Mouse (Mus musculus): ENCODE data around the gene Spen.

Spen gene

DNA sequence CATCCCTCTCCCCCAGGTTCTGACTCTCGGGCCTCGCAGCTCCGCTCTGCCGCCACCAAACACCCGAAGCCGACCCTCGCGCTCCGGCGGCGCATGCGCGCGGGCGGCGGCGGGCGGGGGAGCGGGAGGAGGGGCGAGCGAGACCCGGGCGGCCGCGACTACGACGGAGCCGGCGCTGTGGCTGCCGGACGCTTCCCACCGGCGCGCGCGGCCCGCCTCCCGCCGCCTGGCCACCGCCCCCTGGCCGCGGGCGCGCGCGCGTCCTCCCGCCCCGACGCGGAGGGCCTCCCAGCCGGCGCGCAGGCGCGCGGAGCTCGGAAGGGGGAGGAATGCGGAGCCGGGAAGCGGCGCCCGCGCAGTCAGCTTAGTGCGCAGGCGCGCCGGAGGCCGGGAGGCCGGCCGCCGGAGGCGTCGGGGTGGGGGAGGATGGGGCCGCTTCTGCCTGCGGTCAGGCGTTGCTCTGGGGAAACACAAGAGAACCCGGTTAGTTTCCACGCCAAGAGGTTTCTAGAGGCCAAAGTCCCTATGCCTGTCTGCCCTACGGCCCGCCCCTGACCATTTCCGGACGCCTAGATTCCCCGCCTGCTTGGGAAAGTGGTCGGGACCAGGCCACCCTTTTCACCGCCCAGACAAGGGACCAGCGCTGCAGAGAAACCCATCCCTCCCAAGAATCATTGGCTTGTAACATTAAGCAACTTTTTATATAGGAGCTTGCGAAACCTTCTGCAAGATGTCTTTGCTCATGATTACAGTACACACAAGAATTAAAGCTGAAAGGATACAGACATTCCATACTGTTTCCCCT, at the start of gene Spen:
Spen (minus strand) TSS at position 190 of the 805 bp plus-strand sequence.
- in situ Hi-C loops (cut with MboI): no loop called here

- in situ Hi-C loops (cut with MboI): no loop called here
Observed at GRCm38 (mm10) chr4:141583919-141584318, 45.5 kb upstream of the Spen start.

- in situ Hi-C loops (cut with MboI): no loop called here
Observed at GRCm38 (mm10) chr4:141581051-141581450, 42.7 kb upstream of the Spen start.

DNA sequence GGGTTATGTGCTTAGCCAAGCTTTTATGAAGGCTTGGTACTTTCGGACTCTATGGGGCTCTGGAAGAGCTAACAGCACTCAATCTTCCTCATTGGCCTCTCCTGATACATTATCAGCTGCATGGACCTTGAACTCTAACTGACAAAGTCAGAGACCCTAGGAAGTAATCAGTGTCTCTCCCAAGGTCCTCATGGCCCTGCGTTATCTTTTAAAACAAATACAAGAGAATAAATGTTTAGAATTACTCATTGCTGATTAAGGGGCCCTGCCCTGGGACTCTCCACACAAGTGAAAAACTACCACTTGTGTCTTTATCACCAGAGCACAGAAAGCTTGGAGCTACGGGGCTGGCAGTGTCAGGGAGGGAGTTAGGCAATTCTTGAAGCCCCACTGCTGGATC, 40.4 kb upstream of the Spen start:
- in situ Hi-C loops (cut with MboI): no loop called here

DNA sequence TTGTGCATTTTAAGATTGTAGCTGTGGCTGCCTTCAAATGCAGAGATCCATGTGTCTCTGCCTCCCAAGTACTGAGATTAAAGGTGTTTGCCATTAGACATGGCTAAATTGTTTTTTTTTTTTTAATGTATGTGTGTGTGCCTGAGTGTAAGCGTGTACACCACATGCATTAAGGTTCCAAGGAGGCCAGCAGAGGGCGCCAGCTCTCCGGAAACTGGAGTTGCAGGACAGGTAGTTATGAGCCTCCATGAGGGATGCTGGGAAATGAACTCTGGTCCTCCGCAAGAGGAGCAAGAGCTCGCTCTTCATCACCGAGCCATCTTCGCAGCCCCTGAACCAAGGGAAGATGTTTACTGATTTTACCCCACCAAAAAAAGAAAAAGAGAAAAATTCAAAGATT, 38.5 kb upstream of the Spen start:
- in situ Hi-C loops (cut with MboI): no loop called here

DNA sequence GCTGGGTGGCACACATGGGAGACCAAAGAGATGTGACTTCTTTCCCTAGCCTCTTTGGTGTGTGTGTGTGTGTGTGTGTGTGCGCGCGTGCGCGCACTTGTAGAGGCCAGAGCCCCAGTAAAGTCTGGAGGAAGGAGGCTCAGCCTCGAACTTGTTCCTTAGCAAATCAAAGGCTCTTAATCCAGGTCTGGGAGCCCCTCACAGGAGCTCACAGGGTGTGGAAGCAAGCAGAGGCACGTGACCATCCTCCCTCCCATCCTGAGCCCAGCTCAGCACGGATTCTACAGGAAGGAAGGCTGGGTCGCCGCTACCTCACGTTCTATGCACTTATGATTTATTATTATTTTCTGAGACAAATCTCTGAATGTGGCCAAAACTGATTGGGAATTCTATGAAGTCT, 38.0 kb upstream of the Spen start:
- in situ Hi-C loops (cut with MboI): no loop called here

DNA sequence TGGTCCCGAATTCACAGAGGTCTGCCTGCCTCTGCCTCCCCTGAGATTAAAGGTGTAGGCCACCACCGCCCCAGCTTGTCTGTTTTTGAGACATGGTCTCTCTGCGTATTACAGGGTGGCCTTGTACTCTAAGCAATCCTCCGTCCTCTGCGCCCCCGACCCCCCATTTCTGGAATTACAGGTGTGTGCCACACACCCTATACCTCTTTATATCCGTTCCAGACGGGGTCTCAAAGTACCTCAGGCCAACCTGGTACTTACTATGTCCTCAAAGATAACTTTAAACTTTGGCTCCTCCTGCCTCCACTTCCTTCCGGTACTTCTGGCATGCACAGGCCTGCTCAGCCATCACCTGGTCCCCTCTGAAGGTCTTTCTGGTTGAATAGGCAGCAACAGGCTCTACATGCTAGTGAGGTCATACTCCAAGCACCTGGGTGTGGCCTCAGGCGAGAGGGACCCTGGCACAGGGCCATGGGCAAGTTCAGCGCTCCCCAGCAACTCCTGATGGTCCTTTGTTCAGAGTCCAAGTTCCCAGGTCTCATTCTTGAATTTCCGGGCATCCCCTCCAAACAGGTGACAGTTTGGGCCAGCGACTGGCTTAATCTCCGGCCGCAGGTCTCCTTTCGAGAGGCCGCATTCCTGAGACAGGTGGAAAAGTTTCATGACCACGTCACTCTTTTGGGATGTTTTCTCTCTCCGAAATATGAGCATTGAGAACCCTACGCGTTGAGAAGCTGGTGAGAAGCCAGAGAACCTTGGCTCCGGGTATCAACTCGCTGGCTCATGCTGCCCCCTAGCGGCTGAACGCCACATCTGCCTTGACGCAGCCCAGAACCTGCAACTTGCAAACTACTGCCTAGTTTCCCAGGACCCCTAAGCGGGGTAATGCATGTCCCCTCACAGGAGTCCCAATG, 36.6 kb upstream of the Spen start:
- in situ Hi-C loops (cut with MboI): no loop called here

DNA sequence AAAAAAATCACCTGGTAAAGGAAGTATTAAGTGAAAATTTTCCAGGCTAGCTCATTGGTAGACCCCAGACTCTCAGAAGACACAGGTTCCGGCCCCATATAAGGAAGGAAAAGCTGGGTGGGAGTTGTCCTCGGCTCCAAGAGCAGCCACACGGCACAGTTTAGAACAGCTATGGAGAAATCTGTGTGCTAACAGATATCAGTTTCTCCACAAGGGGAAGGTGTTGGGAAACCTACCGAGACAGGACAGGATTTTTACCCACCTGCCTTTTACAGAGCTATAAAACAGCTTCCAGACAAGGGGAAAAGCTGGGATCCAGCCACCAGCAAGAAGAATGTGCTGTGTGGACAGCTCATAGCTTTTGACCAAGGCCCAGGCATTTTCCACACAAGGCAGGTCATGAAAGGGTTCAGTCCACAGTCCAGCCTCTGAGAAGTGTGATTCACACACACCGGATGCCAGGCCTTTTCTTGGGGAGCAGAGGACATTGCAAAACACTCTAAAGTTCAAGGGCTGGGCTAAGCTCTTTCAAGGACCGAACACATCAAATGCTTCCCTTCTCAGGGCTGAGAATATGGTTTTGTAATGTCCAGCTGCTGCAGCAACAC, 35.1 kb upstream of the Spen start:
- in situ Hi-C loops (cut with MboI): no loop called here

DNA sequence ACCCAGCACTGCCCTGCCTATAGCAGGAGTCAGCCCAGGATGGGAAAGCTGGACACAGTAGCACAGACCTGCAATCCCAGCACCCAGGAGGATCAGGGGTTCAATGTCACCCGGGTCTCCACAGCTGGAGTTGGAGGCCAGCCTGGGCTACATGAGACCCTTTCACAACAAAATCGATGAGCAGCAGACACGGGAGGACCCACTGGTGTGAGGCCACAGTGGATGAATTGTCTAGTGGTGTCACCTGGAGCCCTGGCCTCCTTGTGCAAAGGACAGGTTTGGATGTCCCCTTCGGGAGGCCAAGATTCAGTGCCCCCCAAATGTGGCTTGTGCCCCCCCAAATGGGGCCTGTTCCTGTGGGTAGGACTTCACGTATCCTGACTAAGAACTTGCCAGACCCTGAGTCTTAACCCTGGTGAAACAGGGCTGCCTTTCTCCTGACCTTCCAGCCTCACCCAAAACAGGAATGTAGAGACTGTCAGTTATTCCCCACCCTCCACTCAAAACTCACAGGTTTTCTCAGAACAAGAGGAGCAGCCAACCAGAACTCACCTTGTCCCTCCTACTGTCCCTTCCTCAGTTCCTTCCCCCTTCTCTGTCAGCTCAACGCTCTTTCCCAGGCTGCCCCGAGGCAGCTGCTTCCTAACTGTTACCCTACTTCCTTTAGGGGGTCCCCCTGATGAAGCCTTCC, 34.4 kb upstream of the Spen start:
- in situ Hi-C loops (cut with MboI): no loop called here

DNA sequence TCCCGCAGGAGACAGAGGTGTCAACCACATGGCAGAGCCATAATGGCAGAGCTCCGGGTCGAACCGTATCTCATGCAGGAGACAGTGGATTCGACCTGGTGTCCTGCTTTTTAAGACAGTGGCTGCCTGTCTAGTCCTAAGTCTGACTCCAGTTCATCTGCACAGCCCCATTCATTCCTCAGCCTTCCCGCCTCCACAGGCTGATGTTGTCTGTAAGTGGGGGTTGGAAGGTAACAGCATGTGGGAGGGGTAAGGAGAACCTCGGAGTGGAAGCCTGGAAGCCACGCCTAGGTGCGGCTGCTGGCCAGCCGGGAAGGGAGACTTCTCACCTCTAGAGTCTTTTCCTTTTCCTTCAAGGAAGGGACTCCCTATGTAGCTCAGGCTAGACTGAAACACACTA, 33.5 kb upstream of the Spen start:
- in situ Hi-C loops (cut with MboI): no loop called here

- in situ Hi-C loops (cut with MboI): no loop called here
Observed at GRCm38 (mm10) chr4:141571337-141571739, 32.9 kb upstream of the Spen start.

DNA sequence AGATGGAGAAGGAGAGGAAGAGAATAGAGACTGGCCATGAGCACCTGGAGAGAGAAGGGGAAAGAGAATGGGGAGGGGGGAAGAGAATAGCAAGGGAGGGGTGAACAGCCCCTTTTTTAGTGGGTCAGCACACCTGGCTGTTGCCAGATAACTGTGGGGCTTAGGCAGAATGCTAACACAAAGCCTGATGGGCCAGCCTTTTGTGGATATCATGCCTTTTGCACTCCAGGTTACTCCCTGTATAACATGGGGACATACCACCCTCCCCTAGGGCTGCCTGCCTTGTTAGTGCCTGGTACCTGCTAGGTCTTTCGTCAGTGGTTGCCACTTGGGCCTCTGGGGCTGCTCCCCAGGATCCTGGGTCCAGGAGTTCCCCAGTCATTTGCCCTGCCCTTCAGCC, 32.4 kb upstream of the Spen start:
- in situ Hi-C loops (cut with MboI): no loop called here

- in situ Hi-C loops (cut with MboI): no loop called here
Observed at GRCm38 (mm10) chr4:141570004-141570403, 31.6 kb upstream of the Spen start.

GRCm38 (mm10) chr4:141568966-141569365, 30.6 kb upstream of the Spen start:
- in situ Hi-C loops (cut with MboI): loop anchor here (10.0 kb wide), 1 partner anchor 134 kb away; the partner anchor contains the start of gene Srarp

GRCm38 (mm10) chr4:141567174-141567573, 28.8 kb upstream of the Spen start:
- in situ Hi-C loops (cut with MboI): loop anchor here (10.0 kb wide), 1 partner anchor 132 kb away; the partner anchor contains the start of gene Srarp

DNA sequence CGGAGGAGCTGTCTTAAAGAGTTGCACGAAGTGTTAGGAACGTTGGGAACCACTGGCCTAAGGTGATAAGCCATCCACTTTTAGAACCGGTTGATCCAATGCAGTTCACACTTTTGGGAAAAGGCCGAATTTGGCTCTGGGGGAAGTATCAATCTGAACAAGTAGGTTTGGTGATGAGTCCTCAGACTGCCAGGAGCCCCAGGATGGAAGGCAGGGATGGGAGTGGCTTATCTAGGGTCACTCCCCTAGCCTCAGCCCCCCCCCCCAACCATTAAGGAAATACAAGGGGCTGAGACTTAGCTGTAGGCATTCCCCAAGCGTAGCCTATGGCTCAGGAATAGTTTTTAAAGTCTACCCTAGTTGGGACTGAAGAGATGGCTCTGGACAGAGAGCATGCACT, 27.8 kb upstream of the Spen start:
- in situ Hi-C loops (cut with MboI): loop anchor here (10.0 kb wide), 1 partner anchor 131 kb away; the partner anchor contains the start of gene Srarp

- in situ Hi-C loops (cut with MboI): loop anchor here (10.0 kb wide), 1 partner anchor 131 kb away; the partner anchor contains the start of gene Srarp
Observed at GRCm38 (mm10) chr4:141565325-141565724, 26.9 kb upstream of the Spen start.

DNA sequence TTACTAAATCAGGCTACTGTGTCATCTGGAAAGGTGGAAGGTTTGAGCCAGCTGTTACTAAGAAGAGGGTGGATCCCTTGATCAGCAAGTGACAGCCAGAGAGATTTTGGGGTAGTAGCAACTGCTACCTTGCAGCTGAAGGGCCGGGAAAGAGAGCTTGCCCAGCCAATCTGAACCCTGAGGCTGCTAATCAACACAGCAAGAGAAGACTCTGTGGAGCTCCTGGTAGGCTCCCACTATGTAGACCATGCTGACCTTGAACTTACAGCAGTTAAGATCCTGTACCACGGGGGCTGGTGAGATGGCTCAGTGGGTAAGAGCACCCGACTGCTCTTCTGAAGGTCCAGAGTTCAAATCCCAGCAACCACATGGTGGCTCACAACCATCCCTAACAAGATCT, 26.3 kb upstream of the Spen start:
- in situ Hi-C loops (cut with MboI): loop anchor here (10.0 kb wide), 1 partner anchor 130 kb away; the partner anchor contains the start of gene Srarp

GRCm38 (mm10) chr4:141564209-141564608, 25.8 kb upstream of the Spen start:
- in situ Hi-C loops (cut with MboI): loop anchor here (10.0 kb wide), 1 partner anchor 129 kb away; the partner anchor contains the start of gene Srarp

DNA sequence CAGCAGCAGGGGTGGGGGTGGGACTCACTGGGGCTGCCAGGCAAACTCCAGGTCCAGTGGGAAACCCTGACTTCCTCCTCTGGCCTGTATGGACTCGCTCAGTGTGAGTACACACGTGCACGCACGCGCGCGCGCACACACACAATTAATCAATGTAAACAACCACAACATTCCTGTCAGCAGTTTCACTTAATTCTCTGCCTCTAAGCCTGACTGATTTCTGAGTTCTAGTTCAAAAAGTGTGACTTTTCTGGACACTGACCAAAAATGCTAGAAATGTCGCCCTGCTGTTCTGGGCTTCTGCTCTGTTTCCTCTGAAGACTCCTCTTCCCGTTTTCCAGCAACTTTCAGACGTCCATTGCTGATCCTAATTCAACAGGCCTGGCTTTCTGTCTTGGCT, 23.9 kb upstream of the Spen start:
- in situ Hi-C loops (cut with MboI): loop anchor here (10.0 kb wide), 1 partner anchor 127 kb away; the partner anchor contains the start of gene Srarp

DNA sequence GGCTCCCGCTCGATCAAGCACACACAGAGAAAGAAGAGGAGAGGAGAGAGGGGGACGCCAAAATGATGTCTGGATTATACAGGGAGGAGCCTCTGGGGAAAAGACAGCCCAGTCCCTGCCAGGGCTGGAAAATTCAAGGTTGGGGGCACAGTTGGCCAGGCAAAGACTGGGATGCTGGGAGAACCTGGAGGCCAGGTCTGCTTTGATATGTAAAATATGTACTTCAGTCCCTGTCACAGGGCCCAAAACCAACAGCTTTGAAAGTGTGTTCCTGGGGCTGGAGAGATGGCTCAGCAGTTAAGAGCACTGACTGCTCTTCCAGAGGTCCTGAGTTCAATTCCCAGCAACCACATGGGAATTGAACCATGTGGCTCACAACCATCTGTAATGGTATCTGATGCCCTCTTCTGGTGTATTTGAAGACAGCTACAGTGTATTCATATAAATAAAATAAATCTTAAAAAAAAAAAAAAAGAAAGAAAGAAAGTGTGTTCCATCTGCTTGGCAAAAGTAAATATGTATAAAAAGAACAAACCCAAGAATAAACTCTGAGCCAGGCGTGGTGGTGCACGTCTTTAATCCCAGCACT, 23.0 kb upstream of the Spen start:
- in situ Hi-C loops (cut with MboI): loop anchor here (10.0 kb wide), 1 partner anchor 127 kb away; the partner anchor contains the start of gene Srarp
